Mouse (Mus musculus): ENCODE data around the gene Nt5c3. TPM values are rescaled to one million over a fixed set of nuclear protein-coding genes. Genes with fewer than 3 reads are reported as not detected.
"Not testable (repeated sequence)": the region's sequence is repeated elsewhere in the genome, so short reads cannot be mapped to it uniquely, and the experiment has no call there.

The Nt5c3 gene
- total RNA-seq, 1 experiment from 2014 or later, result 25.9 TPM

- DNase-seq, result no peak
Measured at GRCm38 (mm10) chr6:56904982-56905381, 18.8 kb downstream of the Nt5c3 start.

GRCm38 (mm10) chr6:56904330-56904729 lies 19.4 kb downstream of the Nt5c3 start:
- no peak for DNase-seq

- DNase-seq, result no peak
Measured at GRCm38 (mm10) chr6:56903831-56904230, 19.9 kb downstream of the Nt5c3 start.

- no peak for DNase-seq
Measured at GRCm38 (mm10) chr6:56902606-56903520, 20.9 kb downstream of the Nt5c3 start.

GRCm38 (mm10) chr6:56901824-56902386 lies 21.8 kb downstream of the Nt5c3 start:
- peak; percentile 74 for DNase-seq

- no peak for DNase-seq
Measured at GRCm38 (mm10) chr6:56901336-56901735, 22.4 kb downstream of the Nt5c3 start.

GRCm38 (mm10) chr6:56899601-56900000 lies 24.1 kb downstream of the Nt5c3 start:
- no peak for DNase-seq

GRCm38 (mm10) chr6:56890762-56891161 lies 33.0 kb downstream of the Nt5c3 start:
- DNase-seq, result no peak

- peak; percentile 46 for DNase-seq
Measured at GRCm38 (mm10) chr6:56888561-56888960, 35.2 kb downstream of the Nt5c3 start.

GRCm38 (mm10) chr6:56879352-56879955 lies 44.3 kb downstream of the Nt5c3 start:
- no peak for DNase-seq

GRCm38 (mm10) chr6:56877985-56878384 lies 45.7 kb downstream of the Nt5c3 start:
- no peak for DNase-seq

GRCm38 (mm10) chr6:56876870-56877269 lies 46.9 kb downstream of the Nt5c3 start:
- no peak for DNase-seq

- DNase-seq, result no peak
Measured at GRCm38 (mm10) chr6:56870027-56870426, 53.7 kb downstream of the Nt5c3 start.

GRCm38 (mm10) chr6:56868565-56868964 lies 55.2 kb downstream of the Nt5c3 start:
- no peak for DNase-seq

GRCm38 (mm10) chr6:56866899-56867298 lies 56.8 kb downstream of the Nt5c3 start:
- DNase-seq, result not testable (repeated sequence)

GRCm38 (mm10) chr6:56860205-56860848 lies 63.4 kb downstream of the Nt5c3 start:
- DNase-seq, result no peak

GRCm38 (mm10) chr6:56856748-56857147 lies 67.0 kb downstream of the Nt5c3 start:
- no peak for DNase-seq

- no peak for DNase-seq
Measured at GRCm38 (mm10) chr6:56854803-56855202, 68.9 kb downstream of the Nt5c3 start.

- no peak for DNase-seq
Measured at GRCm38 (mm10) chr6:56850315-56850714, 73.4 kb downstream of the Nt5c3 start.

- no peak for DNase-seq
Measured at GRCm38 (mm10) chr6:56848974-56849373, 74.8 kb downstream of the Nt5c3 start.

- no peak for DNase-seq
Measured at GRCm38 (mm10) chr6:56844365-56844764, 79.4 kb downstream of the Nt5c3 start.

GRCm38 (mm10) chr6:56843229-56843628 lies 80.5 kb downstream of the Nt5c3 start:
- DNase-seq, result no peak

GRCm38 (mm10) chr6:56837621-56838020 lies 86.1 kb downstream of the Nt5c3 start:
- no peak for DNase-seq
